Mouse (Mus musculus): ENCODE results near the gene Nop2.
"Not testable (repeated sequence)": the region's sequence is repeated elsewhere in the genome, so short reads cannot be mapped to it uniquely, and the experiment has no call there.

Nop2 gene

GRCm38 (mm10) chr6:125153682-125154081 lies 22.0 kb downstream of the Nop2 start:
- DNase-seq (ENCODE audit: low read depth, low spot score), result no peak

- peak; percentile 82 for DNase-seq (ENCODE audit: low read depth, low spot score)
Measured at GRCm38 (mm10) chr6:125154550-125154949, 22.8 kb downstream of the Nop2 start.

DNA sequence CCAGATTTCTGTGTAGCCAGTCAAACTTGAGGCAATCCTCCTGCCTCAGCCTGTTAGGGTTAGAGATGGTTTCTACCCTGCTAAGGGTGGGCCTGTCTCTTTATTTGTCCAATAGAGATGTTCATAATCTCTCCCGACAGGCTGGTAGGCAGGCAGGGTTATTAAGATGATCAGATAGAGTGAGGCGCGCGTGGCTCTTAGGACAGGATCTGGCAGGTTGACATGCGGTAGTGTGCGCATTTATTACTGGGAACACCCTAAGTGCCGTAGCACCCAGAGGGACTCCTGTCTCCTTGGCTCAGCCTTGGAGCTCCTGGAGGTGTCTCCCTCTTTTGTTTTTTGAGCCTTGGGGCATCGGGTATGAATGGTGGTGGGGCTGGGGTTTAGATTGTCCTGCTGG lies 23.6 kb downstream of the Nop2 start:
- no peak for DNase-seq (ENCODE audit: low read depth, low spot score)

GRCm38 (mm10) chr6:125156491-125156890 lies 24.8 kb downstream of the Nop2 start:
- DNase-seq (ENCODE audit: low read depth, low spot score), result no peak

DNA sequence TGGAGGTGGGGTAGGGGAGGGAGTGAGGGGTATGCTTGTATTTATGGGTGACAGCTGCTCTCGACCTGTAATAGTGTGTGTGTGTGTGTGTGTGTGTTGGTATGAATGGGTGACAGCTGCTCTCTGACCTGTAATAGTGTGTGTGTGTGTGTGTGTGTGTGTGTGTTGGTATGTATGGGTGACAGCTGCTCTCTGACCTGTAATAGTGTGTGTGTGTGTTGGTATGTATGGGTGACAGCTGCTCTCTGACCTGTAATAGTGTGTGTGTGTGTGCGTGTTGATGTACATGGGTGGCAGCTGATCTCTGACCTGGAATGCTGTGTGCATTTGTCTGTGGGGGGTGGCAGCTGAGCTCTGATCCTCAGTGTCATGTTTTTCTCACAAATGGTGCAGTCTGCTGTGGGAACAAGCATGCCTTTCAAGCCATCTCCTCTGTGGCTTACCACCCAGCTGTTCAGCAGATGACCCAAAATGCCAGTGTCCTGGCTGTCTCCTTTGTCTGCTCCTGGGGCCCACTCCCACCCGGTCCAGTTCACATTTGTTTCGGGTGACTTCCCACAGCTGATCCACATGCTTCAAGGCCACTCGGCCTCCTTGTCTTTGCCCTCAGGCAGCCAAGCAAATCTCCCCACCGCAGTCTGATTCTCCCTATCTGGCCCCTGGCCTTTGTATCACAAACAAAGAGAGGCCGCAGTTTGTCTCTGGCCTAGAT lies 25.4 kb downstream of the Nop2 start:
- DNase-seq (ENCODE audit: low read depth, low spot score), result peak; percentile 82

- DNase-seq (ENCODE audit: low read depth, low spot score), result no peak
Measured at GRCm38 (mm10) chr6:125158944-125159492, 27.3 kb downstream of the Nop2 start.

DNA sequence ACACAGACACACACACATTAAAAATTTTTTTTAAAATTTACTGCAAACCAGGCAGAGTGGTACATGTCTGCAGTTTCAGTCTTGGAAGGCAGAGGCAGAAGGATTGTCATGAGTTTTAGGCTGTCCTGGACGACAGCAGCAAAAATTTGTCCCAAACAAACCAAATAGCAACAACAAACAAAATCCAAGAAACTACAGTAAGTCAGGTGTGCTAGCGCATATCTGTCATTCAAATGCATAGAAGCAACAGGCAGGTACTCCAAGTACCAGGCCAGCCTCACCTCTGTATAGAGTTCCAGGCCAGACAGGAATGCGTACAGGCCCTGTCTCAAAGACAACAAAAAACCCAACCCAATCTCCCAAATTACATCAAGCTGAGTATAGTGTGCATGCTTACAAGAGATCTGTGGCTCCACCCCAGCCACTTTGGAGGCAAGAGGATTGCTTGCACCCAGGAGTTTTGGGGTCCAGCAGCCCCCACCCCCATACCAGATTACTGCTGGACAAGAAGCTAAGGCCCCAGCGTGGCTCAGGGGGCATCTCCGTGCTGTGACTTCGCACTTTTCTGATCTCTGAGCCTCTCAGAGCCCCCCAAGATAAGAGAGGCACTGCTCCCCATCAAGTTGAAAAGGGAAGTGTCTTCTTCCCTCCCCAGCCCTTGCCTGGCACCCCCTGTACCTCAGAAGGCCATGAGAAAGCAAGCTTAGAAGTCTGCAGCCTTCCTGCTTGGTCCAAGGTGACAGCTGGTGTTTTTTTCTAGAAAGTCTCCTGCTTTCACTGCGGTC lies 28.3 kb downstream of the Nop2 start:
- DNase-seq (ENCODE audit: low read depth, low spot score), result no peak

GRCm38 (mm10) chr6:125160558-125160853 lies 28.8 kb downstream of the Nop2 start:
- DNase-seq (ENCODE audit: low read depth, low spot score), result no peak

DNA sequence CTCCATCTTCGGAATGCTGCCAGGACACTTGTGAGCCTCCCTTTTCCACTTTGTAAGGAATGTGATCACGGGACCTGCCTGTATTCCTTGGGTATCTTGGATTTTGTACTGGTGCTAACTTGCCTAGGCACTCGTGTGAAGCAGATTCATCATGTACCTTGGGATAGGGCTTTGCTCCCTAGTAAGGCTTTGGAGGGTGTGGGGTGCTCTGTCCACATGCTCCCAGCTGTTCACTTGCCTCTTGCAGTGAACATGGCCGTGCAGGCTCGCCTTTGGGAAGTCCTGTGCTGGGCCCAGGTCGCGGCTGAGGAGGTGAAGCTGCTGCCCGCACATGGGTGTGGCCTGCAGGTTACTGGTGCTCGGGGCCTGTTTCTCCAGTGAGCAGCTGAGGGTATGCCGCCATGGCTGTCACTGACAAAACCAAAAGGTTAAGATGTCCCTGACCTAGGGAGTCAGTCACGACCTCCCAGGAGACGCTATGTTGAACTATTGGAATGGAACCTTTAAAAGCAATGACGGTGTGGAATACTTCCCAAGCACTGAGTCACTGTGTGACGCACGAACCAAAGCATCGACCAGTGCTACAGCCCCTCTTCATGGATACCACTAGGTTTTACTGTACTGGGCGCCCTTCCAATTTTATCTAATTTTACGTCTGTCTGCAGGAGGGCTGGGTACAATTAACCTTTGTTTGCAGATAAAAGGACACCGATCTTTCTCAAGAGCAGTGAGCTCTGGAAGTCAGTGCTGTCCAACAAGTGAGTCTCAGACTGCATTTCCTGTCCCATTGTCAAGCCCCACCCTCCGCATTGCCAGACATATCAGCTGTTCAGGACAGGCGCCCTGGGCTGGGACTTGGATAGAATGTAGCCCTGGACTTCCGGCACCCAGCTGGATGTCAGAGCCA lies 29.4 kb downstream of the Nop2 start:
- DNase-seq (ENCODE audit: low read depth, low spot score), result peak; percentile 74

GRCm38 (mm10) chr6:125161971-125162370 lies 30.3 kb downstream of the Nop2 start:
- DNase-seq (ENCODE audit: low read depth, low spot score), result peak; percentile 87

- not testable (repeated sequence) for DNase-seq (ENCODE audit: low read depth, low spot score)
Measured at GRCm38 (mm10) chr6:125162615-125163305, 31.1 kb downstream of the Nop2 start.

GRCm38 (mm10) chr6:125163801-125164657 lies 32.3 kb downstream of the Nop2 start:
- DNase-seq (ENCODE audit: low read depth, low spot score), result peak; percentile 57

DNA sequence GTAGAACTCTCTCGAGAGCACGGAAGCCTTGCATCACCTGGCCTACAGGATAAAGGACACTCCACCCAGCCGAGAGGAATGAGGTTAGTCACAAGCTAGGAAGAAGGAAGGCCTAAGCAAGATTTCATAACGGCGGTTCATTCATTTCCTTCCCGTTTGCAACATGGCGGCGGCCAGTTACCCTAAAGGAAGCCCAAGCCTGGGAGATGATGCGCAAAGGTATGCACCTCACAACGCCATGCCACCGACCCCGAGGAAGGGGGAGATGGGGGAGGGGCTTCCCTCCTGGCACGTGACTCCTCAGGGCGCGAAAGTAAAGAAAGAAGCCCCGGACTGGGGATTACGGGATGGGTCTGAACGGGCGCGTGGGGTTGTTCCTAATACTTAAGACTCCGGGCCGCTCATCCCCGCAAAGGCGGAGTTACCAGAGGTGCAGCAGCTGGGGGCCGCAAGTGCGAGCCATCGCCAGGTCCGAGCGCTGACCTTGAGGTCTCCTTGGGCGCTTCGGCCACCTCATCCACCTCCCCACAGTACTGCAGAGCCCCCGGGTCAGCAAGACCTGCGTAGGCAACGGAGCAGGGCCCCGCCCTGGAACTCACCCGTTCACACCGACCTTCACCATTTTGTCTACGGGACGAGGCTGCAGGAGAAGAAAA lies 33.1 kb downstream of the Nop2 start:
- DNase-seq (ENCODE audit: low read depth, low spot score), result peak; percentile 59

GRCm38 (mm10) chr6:125165328-125165891 lies 33.7 kb downstream of the Nop2 start:
- DNase-seq (ENCODE audit: low read depth, low spot score), result peak; percentile 99

DNA sequence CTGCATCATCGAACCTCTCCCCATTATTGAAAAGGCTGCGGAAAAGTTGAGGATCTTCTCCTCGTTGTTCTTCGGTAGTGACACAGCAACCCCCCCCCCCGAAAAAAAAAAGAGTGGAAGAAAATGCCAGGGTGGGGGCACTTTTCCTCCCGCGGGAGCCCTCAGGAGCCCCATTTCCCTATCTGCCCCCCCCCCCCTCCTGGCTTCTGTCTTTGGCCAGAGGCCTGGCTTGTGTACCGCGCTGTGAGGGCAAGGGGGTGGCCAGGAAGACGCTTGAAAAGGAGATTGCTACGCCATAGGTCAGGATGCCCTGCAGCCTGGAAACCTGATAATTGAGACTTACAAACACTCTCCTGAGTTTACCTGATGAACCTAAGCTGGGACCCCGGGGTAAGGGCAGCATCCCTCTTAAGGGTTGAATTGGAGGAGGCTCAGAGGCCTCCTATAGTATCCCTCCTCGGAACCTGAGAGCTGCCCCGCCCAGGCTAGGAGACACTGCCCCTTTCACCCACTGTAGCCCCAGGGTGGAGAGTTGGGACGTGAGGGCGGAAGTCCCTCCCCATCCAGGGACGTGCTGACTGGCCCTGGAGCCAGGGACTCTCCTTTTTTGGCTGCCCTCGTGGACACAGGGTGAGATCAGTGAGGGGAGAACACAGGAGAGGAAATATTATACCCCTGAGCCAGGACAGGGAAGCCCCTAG lies 34.5 kb downstream of the Nop2 start, which contains the start of gene Gapdh:
Gapdh (minus strand) TSS at position 417 of the 701 bp plus-strand sequence.
- DNase-seq (ENCODE audit: low read depth, low spot score), result peak; percentile 92

DNA sequence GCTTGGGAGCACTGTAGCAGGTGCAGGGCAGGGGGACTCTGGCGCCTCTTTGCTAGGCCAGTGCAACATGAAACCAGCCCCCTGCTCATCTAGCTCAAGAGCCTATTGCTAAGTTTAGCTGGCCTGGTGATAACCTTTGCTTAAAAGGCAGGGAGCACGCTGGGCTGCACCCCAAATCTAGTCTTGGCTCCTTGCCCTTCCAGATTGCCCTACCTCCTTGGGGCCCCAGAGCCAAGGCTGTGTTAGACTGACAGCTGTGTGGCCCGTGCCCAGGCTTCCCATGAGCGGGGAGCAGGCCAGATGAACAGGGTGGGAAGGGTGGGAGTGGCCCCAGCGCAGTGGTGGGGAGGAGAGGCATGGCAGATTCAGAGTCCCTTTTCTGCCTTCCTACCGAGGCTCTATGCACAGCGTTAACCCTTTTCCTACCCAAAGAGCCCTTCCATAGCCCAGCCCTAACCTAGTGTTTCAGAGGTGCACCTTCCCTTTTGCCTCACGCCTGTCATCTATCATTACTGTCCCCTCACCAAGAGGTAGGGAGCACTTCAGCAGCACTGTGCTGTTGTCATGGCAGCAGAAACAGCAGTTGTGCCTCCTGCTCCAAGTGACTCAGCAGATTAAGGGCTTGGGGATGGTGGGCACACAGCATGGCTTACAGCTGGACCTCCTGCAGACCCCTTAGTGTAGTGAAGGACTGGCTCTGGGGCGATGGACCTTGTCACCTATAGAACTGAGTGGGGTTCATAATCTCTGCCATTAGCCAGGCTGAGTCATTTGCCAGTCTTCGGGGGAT lies 35.3 kb downstream of the Nop2 start:
- peak; percentile 81 for DNase-seq (ENCODE audit: low read depth, low spot score)

GRCm38 (mm10) chr6:125168086-125168485 lies 36.4 kb downstream of the Nop2 start:
- peak; percentile 73 for DNase-seq (ENCODE audit: low read depth, low spot score)

DNA sequence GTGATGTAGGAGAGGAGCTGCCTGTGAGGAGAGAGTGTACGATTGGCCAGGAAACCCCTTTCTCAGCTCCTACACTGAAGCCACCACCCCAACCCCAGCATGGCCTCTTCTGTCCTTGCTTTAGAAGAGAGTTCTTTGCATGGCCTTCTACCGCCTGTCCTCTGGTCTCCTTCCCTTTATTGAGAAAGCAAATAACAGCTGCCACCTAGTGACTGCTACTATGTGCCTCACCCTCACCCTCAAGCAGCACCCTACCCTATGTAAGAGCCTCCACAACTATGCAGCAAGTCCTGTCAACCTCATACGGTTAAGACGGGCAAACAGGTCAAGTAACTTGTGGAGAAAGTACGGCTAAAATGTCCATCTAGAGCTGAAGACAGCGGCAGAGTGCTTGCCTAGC lies 38.5 kb downstream of the Nop2 start:
- DNase-seq (ENCODE audit: low read depth, low spot score), result peak; percentile 42
